Mouse (Mus musculus) liver, postnatal 0 days (tissue): ENCODE results near the gene Siae. TPM values are rescaled to one million over a fixed set of nuclear protein-coding genes. Genes with fewer than 3 reads are reported as not detected.

Experiments
- ATAC-seq: fragments of 200-750 bp; cut with Nextera tagmentation; 2 replicates; pipeline ENCODE4 v1.8.0; 2017; ENCODE audit warnings: mild to moderate bottlenecking, moderate library complexity
- DNase-seq: peaks from one replicate; pipeline ENCODE4 v3.0.0-alpha.2; 2016
- H3K27ac ChIP-seq: fragments of 300-500 bp; sonication (generic); 2 replicates; pipeline ENCODE4 v1.5.1; 2014; ENCODE audit warnings: antibody characterized with exemption, moderate library complexity, mild to moderate bottlenecking, low read depth
- H3K27me3 ChIP-seq: fragments of 300-500 bp; sonication (generic); 2 replicates; pipeline ENCODE4 v1.6.1; 2014; ENCODE audit warnings: low read length, control low read depth, mixed read lengths; ENCODE audit not compliant: insufficient read depth
- H3K36me3 ChIP-seq: fragments of 300-500 bp; sonication (generic); replicated peaks from 2 replicates; pipeline ENCODE4 v1.6.1; 2014; ENCODE audit warnings: mild to moderate bottlenecking, control low read depth, low read length, moderate library complexity, mixed read lengths; ENCODE audit not compliant: insufficient read depth
- H3K4me1 ChIP-seq: fragments of 300-500 bp; sonication (generic); 2 replicates; pipeline ENCODE4 v1.6.1; 2014; ENCODE audit warnings: antibody characterized with exemption, mild to moderate bottlenecking, control low read depth; ENCODE audit not compliant: insufficient read depth
- H3K4me2 ChIP-seq: fragments of 300-500 bp; sonication (generic); 2 replicates; pipeline ENCODE4 v1.6.1; 2014; ENCODE audit warnings: low read depth, mild to moderate bottlenecking, low read length, moderate library complexity, mixed read lengths
- H3K4me3 ChIP-seq: fragments of 300-500 bp; sonication (generic); 2 replicates; pipeline ENCODE4 v1.5.1; 2014; ENCODE audit warnings: low read depth, low read length
- H3K9ac ChIP-seq: fragments of 300-500 bp; sonication (generic); replicated peaks from 2 replicates; pipeline ENCODE4 v1.6.1; 2014; ENCODE audit warnings: mild to moderate bottlenecking, moderate library complexity
- H3K9me3 ChIP-seq: fragments of 300-500 bp; sonication (generic); 2 replicates; pipeline ENCODE4 v1.6.1; 2016; ENCODE audit warnings: mild to moderate bottlenecking, control low read depth, low read length, mixed read lengths
- CTCF ChIP-seq: sonication (generic); IDR thresholded peaks from 2 replicates; pipeline ENCODE4 v1.5.1; 2016; ENCODE audit warnings: antibody characterized with exemption, low read depth
- EP300 ChIP-seq: IDR thresholded peaks from 2 replicates; pipeline ENCODE4 v1.6.1; 2016; ENCODE audit warnings: antibody characterized with exemption, low read depth, mild to moderate bottlenecking
- WGBS: fragments of 180-500 bp; shearing (Covaris S2); extraction: QIAGEN DNeasy Blood & Tissue Kit; methylation state at CpG from one replicate; pipeline ENCODE4 v1.1.7; 2014; ENCODE audit not compliant: insufficient replicate concordance; 5-methylcytosine and 5-hydroxymethylcytosine counted together
- polyA plus RNA-seq: library from polyadenylated mRNA; unstranded; fragments of >200 nt; fragmentation: Nextera tagmentation; extraction: Ambion mirVana; gene quantifications from 2 replicates; pipeline ENCODE4 v1.2.1, GENCODE M21; 2015

Siae gene
- polyA plus RNA-seq, 1 experiment from 2014 or later, result 5.2 TPM

GRCm38 (mm10) chr9:37656439-37656881 is 101.0 kb downstream of the Siae start:
- H3K9ac ChIP-seq, result peak overlapping the region; percentile 85
- TF ChIP-seq EP300 (no peak), CTCF (no peak)
- H3K4me2 ChIP-seq, result peak overlapping the region; percentile 74
- WGBS, result 0% methylated on average over 10 of the region's 10 CpGs
- H3K27me3 ChIP-seq, result no peaks in the 10 kb centered on the region
- H3K27ac ChIP-seq, result peak overlapping the region; percentile 94
- DNase-seq (peak; percentile 27), ATAC-seq (peak; percentile 48)
- peaks cover 29% of the 10 kb centered on the region for H3K36me3 ChIP-seq
- no peaks in the 10 kb centered on the region for H3K9me3 ChIP-seq
- H3K4me3 ChIP-seq, result peak overlapping the region; percentile 81
- no peaks in the 10 kb centered on the region for H3K4me1 ChIP-seq

- under 1% methylated on average over 36 of the region's 36 CpGs for WGBS
- peak; percentile 96 for ATAC-seq
- peak; percentile 90 for DNase-seq
- Histone ChIP-seq H3K4me3 (peak within 1 kb of the TSS; percentile 81), H3K9ac (peak within 1 kb of the TSS; percentile 85), H3K27me3 (no peaks in the 10 kb centered on the region), H3K27ac (peak within 1 kb of the TSS; percentile 94), H3K36me3 (peaks cover 26% of the 10 kb centered on the region), H3K4me1 (no peaks in the 10 kb centered on the region), H3K4me2 (peak within 1 kb of the TSS; percentile 74), H3K9me3 (no peaks in the 10 kb centered on the region)
- TF ChIP-seq CTCF (no peak), EP300 (peak; percentile 67)
Observed at GRCm38 (mm10) chr9:37656931-37657481, 101.5 kb downstream of the Siae start, which contains the start of gene Tbrg1. Gene Tbrg1, minus strand, starts transcription at chr9:37657312.

GRCm38 (mm10) chr9:37659413-37659812 is 103.9 kb downstream of the Siae start:
- Histone ChIP-seq H3K4me3 (no peak overlapping the region), H3K4me1 (no peaks in the 10 kb centered on the region), H3K36me3 (peaks cover 4% of the 10 kb centered on the region), H3K9me3 (no peaks in the 10 kb centered on the region), H3K4me2 (no peak overlapping the region), H3K27me3 (no peaks in the 10 kb centered on the region), H3K27ac (no peak overlapping the region), H3K9ac (no peak overlapping the region)
- no peak for ATAC-seq
- 65% methylated on average over 6 of the region's 6 CpGs for WGBS
- TF ChIP-seq CTCF (no peak), EP300 (no peak)
- DNase-seq, result no peak

GRCm38 (mm10) chr9:37663210-37663609 is 107.7 kb downstream of the Siae start:
- Histone ChIP-seq H3K36me3 (no peaks in the 10 kb centered on the region), H3K4me2 (no peak overlapping the region), H3K4me1 (no peaks in the 10 kb centered on the region), H3K27me3 (no peaks in the 10 kb centered on the region), H3K9ac (no peak overlapping the region), H3K27ac (no peak overlapping the region), H3K9me3 (no peaks in the 10 kb centered on the region), H3K4me3 (no peak overlapping the region)
- no peak for ATAC-seq
- no peak for DNase-seq
- TF ChIP-seq CTCF (no peak), EP300 (no peak)
- WGBS, result 52% methylated on average over 1 of the region's 1 CpGs

- DNase-seq (no peak), ATAC-seq (no peak)
- Histone ChIP-seq H3K27ac (no peak overlapping the region), H3K27me3 (no peaks in the 10 kb centered on the region), H3K9me3 (no peaks in the 10 kb centered on the region), H3K4me2 (no peak overlapping the region), H3K36me3 (no peaks in the 10 kb centered on the region), H3K4me3 (no peak overlapping the region), H3K4me1 (no peaks in the 10 kb centered on the region), H3K9ac (no peak overlapping the region)
- 53% methylated on average over 2 of the region's 2 CpGs for WGBS
- no peak for TF ChIP-seq CTCF
Observed at GRCm38 (mm10) chr9:37664604-37665003, 109.1 kb downstream of the Siae start.

GRCm38 (mm10) chr9:37666045-37666444 is 110.5 kb downstream of the Siae start:
- no peak for DNase-seq
- Histone ChIP-seq H3K27ac (no peak overlapping the region), H3K27me3 (no peaks in the 10 kb centered on the region), H3K9me3 (no peaks in the 10 kb centered on the region), H3K4me3 (no peak overlapping the region), H3K4me2 (no peak overlapping the region), H3K9ac (no peak overlapping the region), H3K36me3 (no peaks in the 10 kb centered on the region), H3K4me1 (no peaks in the 10 kb centered on the region)
- no peak for TF ChIP-seq CTCF
- TF ChIP-seq EP300, result no peak
- WGBS, result 53% methylated on average over 7 of the region's 7 CpGs
- no peak for ATAC-seq
